Mouse (Mus musculus) spleen, postnatal 0 days (tissue): ENCODE data around the gene Adh6a. TPM values are rescaled to one million over a fixed set of nuclear protein-coding genes. Genes with fewer than 3 reads are reported as not detected.

Experiments used
- polyA plus RNA-seq: library from polyadenylated mRNA; unstranded; fragments of >200 nt; fragmentation: Nextera tagmentation; extraction: Ambion mirVana; gene quantifications from 2 replicates; pipeline ENCODE4 v1.2.1, GENCODE M21; 2015

The Adh6a gene
- polyA plus RNA-seq: not detected in 2 replicates

GRCm38 (mm10) chr3:138312965-138313364, at the start of gene Adh6a:
Gene Adh6a, plus strand, starts transcription at chr3:138313286.

GRCm38 (mm10) chr3:138341471-138341870, 28.4 kb downstream of the Adh6a start, which contains the start of gene Adh6b:
Gene Adh6b, plus strand, starts transcription at chr3:138341775.

Other genes with a start within 250 kb of the Adh6a start
- gene 1110002E22Rik, start 248.2 kb upstream of the Adh6a start, polyA plus RNA-seq: 0.28 and 0.36 TPM in 2 replicates
- 0.07 and 0.24 TPM in 2 replicates for gene Gm5105, start 245.9 kb upstream of the Adh6a start, polyA plus RNA-seq
- 6.3 and 7.0 TPM in 2 replicates for gene Trmt10a, start 169.8 kb upstream of the Adh6a start, polyA plus RNA-seq
- gene Mttp, start 168.3 kb upstream of the Adh6a start, polyA plus RNA-seq: 5.7 and 5.9 TPM in 2 replicates
- gene 4930579F01Rik, start 119.5 kb upstream of the Adh6a start, polyA plus RNA-seq: not detected in 2 replicates
- 0.10 TPM in 1 of 2 replicates, not detected in the other for gene Adh7, start 95.5 kb upstream of the Adh6a start, polyA plus RNA-seq
- 3.0 and 4.3 TPM in 2 replicates for gene Adh1, start 52.3 kb upstream of the Adh6a start, polyA plus RNA-seq
- gene Adh6b, start 28.5 kb downstream of the Adh6a start, polyA plus RNA-seq: not detected in 2 replicates
- not detected in 2 replicates for gene Adh4, start 102.2 kb downstream of the Adh6a start, polyA plus RNA-seq
- gene Adh5, start 129.8 kb downstream of the Adh6a start, polyA plus RNA-seq: 68.6 and 75.3 TPM in 2 replicates
- gene Metap1, start 176.2 kb downstream of the Adh6a start, polyA plus RNA-seq: 20.4 and 21.2 TPM in 2 replicates
- gene Eif4e, start 212.9 kb downstream of the Adh6a start, polyA plus RNA-seq: 150 and 160 TPM in 2 replicates